Mouse (Mus musculus): ENCODE data around the gene Pitpnm2. TPM values are rescaled to one million over a fixed set of nuclear protein-coding genes. Genes with fewer than 3 reads are reported as not detected.
A peak's percentile ranks its signal among the peaks of the same experiment; 100 is the strongest.

Pitpnm2 gene
- total RNA-seq, 2 experiments from 2014 or later, result 19.6 to 20.9 TPM

- DNase-seq (ENCODE audit: low spot score), result no peak
Measured at GRCm38 (mm10) chr5:124100128-124101044, 149.2 kb downstream of the Pitpnm2 start.

GRCm38 (mm10) chr5:124098923-124099322, 150.6 kb downstream of the Pitpnm2 start:
- DNase-seq (ENCODE audit: low spot score), result no peak

- peak; percentile 100 for DNase-seq (ENCODE audit: low spot score)
Measured at GRCm38 (mm10) chr5:124095596-124096232, 153.8 kb downstream of the Pitpnm2 start, which contains the start of gene Abcb9. Gene Abcb9, minus strand, starts transcription at chr5:124095798.

GRCm38 (mm10) chr5:124095077-124095581, 154.4 kb downstream of the Pitpnm2 start:
- DNase-seq (ENCODE audit: low spot score), result no peak

- no peak for DNase-seq (ENCODE audit: low spot score)
Measured at GRCm38 (mm10) chr5:124093852-124094604, 155.5 kb downstream of the Pitpnm2 start.

GRCm38 (mm10) chr5:124093120-124093794, 156.3 kb downstream of the Pitpnm2 start:
- DNase-seq (ENCODE audit: low spot score), result peak; percentile 42

- no peak for DNase-seq (ENCODE audit: low spot score)
Measured at GRCm38 (mm10) chr5:124091951-124092406, 157.6 kb downstream of the Pitpnm2 start.

GRCm38 (mm10) chr5:124089868-124090267, 159.7 kb downstream of the Pitpnm2 start:
- peak; percentile 61 for DNase-seq (ENCODE audit: low spot score)

GRCm38 (mm10) chr5:124086876-124087275, 162.7 kb downstream of the Pitpnm2 start:
- DNase-seq (ENCODE audit: low spot score), result no peak

GRCm38 (mm10) chr5:124085513-124085912, 164.0 kb downstream of the Pitpnm2 start:
- DNase-seq (ENCODE audit: low spot score), result peak; percentile 28

GRCm38 (mm10) chr5:124084588-124085173, 164.9 kb downstream of the Pitpnm2 start:
- peak; percentile 88 for DNase-seq (ENCODE audit: low spot score)

- DNase-seq (ENCODE audit: low spot score), result no peak
Measured at GRCm38 (mm10) chr5:124083850-124084587, 165.5 kb downstream of the Pitpnm2 start.

GRCm38 (mm10) chr5:124082941-124083688, 166.4 kb downstream of the Pitpnm2 start:
- DNase-seq (ENCODE audit: low spot score), result no peak

- DNase-seq (ENCODE audit: low spot score), result no peak
Measured at GRCm38 (mm10) chr5:124082447-124082846, 167.1 kb downstream of the Pitpnm2 start.

- DNase-seq (ENCODE audit: low spot score), result no peak
Measured at GRCm38 (mm10) chr5:124079880-124080279, 169.7 kb downstream of the Pitpnm2 start.

- no peak for DNase-seq (ENCODE audit: low spot score)
Measured at GRCm38 (mm10) chr5:124078794-124079416, 170.7 kb downstream of the Pitpnm2 start.

GRCm38 (mm10) chr5:124077856-124078460, 171.6 kb downstream of the Pitpnm2 start:
- no peak for DNase-seq (ENCODE audit: low spot score)

- DNase-seq (ENCODE audit: low spot score), result no peak
Measured at GRCm38 (mm10) chr5:124077241-124077640, 172.3 kb downstream of the Pitpnm2 start.
